Comparison of ENCODE assay signal across 27 mouse cellular contexts in the genomic region with DNA sequence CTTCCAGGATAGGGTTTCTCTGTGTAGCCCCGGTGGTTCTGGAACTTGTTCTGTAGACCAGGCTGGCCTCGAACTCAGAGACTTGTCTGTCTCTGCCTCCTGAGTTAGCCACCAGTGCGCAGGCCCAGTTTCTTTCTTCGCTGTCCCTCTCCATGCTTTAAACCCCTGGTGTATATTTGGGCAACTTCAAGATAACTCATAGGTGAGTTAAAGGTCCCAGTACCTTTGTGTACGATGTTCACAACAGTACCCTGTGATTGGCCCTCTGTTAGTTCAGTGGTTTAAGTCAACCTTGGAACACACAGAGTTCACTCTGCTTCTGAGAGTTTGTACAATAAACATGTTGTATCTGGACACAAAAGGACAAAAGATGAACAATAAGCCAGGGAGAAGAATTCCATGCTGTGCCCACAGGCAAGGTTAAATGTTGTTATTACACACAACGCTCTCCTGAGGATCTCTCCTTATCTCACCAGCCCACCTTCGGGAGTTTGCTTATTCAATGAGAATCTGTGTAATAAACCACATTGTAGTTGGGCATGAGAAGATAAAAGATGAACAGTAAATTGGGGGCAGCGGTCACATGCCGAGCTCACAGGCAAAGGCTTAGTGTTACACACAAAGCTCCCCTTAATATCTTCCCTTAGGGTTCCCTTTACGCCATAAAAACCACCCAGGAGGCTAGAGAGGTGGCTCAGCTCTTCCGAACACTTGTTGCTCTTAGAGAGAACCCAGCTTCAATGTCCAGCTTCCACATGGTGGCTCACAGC.
"Had no signal": no experiment of that assay in that cellular context is flagged by ENCODE, and none has a peak within 500 bp of the region (broad histone marks: within the 10 kb centered on the region; RNA-seq: fewer than 3 reads in every experiment).

No protein-coding gene starts in this region.

- H3K9ac ChIP-seq: heart, embryonic 13.5 days; heart, embryonic 15.5 days; hindbrain, embryonic 12.5 days; hindbrain, embryonic 14.5 days; intestine, embryonic 15.5 days; kidney, embryonic 15.5 days; limb, embryonic 13.5 days; limb, embryonic 15.5 days; liver, embryonic 12.5 days; liver, embryonic 14.5 days had no signal

- H3K9me3 ChIP-seq: heart, embryonic 13.5 days; heart, embryonic 15.5 days; hindbrain, embryonic 12.5 days; intestine, embryonic 15.5 days; kidney, embryonic 15.5 days; limb, embryonic 13.5 days; limb, embryonic 15.5 days; liver, embryonic 12.5 days had no signal

- H3K4me1 ChIP-seq: heart, embryonic 15.5 days; hindbrain, embryonic 12.5 days had no signal

- H3K27ac ChIP-seq: heart, adult 2 months; heart, embryonic 13.5 days; heart, embryonic 15.5 days; hindbrain, embryonic 12.5 days; hindbrain, embryonic 14.5 days; intestine, embryonic 15.5 days; kidney, embryonic 15.5 days; kidney, postnatal 0 days; layer of hippocampus, adult 2 months; left cerebral cortex, adult 2 months; limb, embryonic 13.5 days; limb, embryonic 15.5 days; liver, embryonic 14.5 days had no signal

- DNase-seq: gastrocnemius, postnatal 14 days; gastrocnemius, postnatal 36 days; heart, adult 11 months; heart, adult 2 months; heart, postnatal 14 days; heart, postnatal 36 days; kidney, adult 18-20 months; kidney, adult 8-10 months; kidney, postnatal 25 days; kidney, postnatal 4 days had no signal

- H3K27me3 ChIP-seq: heart, embryonic 15.5 days; hindbrain, embryonic 12.5 days; intestine, embryonic 15.5 days; kidney, embryonic 15.5 days; limb, embryonic 15.5 days had no signal

- ATAC-seq: hindbrain, embryonic 16.5 days; inflammation-experienced regulatory T-cells, adult 6 months; intestine, embryonic 15.5 days; intestine, postnatal 0 days; liver, embryonic 12.5 days had no signal

- H3K4me3 ChIP-seq: heart, adult 2 months; heart, embryonic 13.5 days; heart, embryonic 15.5 days; hindbrain, embryonic 12.5 days; intestine, embryonic 15.5 days; kidney, embryonic 15.5 days; layer of hippocampus, adult 2 months; left cerebral cortex, adult 2 months; limb, embryonic 13.5 days; limb, embryonic 15.5 days; liver, embryonic 12.5 days had no signal

- H3K36me3 ChIP-seq: heart, embryonic 13.5 days; heart, embryonic 15.5 days; hindbrain, embryonic 12.5 days; intestine, embryonic 15.5 days; kidney, embryonic 15.5 days; limb, embryonic 13.5 days; limb, embryonic 15.5 days; liver, embryonic 12.5 days had no signal

- H3K4me2 ChIP-seq: heart, embryonic 11.5 days; heart, embryonic 13.5 days; heart, embryonic 15.5 days; hindbrain, embryonic 12.5 days; hindbrain, embryonic 14.5 days; intestine, embryonic 15.5 days; kidney, embryonic 15.5 days; limb, embryonic 13.5 days; limb, embryonic 15.5 days; liver, embryonic 12.5 days had no signal
